Comparison of ENCODE assay signal across 1 mouse cellular context in genomic region chr5:103373089-103373488, GRCm38 (mm10).
TF ChIP-seq lines count a peak whose summit lies in the region.

No protein-coding gene starts in this region.

TF ChIP-seq in MEL, 35 proteins besides CTCF, POLR2A, EP300 and RAD21 (continued from another document):
- TF ChIP-seq SMC3 (IDR thresholded peaks at IDR 0.05; ENCODE audit: low read depth, low read length) (peak; percentile 43), ZNF384 (IDR thresholded peaks at IDR 0.05; ENCODE audit: low read depth, low read length) (no peak), GABPA (IDR thresholded peaks at IDR 0.05; ENCODE audit: low read depth, low read length) (no peak), HCFC1 (IDR thresholded peaks at IDR 0.05; ENCODE audit: low read depth, low read length) (no peak)
